Mouse (Mus musculus) megakaryocyte progenitor cell, adult 5-6 weeks (primary cell): ENCODE results near the gene Ddb1. TPM values are rescaled to one million over a fixed set of nuclear protein-coding genes. Genes with fewer than 3 reads are reported as not detected.

ENCODE experiments used
- ATAC-seq: replicated peaks from 2 replicates; pipeline ENCODE4 v1.8.0; 2016; ENCODE audit warnings: mild to moderate bottlenecking, moderate TSS enrichment, inconsistent platforms; ENCODE audit not compliant: poor library complexity
- total RNA-seq, 2 experiments: library from RNA; stranded (forward) in 1 of 2; stranded (reverse) in 1 of 2; fragments of 157-497, 149-512 nt in 1 of 2; fragments of 200-1000 nt in 1 of 2; gene quantifications; 2 replicates each; pipeline versions ENCODE4 v1.2.3 to v1.2.4; 2015 to 2017

The Ddb1 gene
- total RNA-seq, 2 experiments from 2014 or later, result 114 to 343 TPM

DNA sequence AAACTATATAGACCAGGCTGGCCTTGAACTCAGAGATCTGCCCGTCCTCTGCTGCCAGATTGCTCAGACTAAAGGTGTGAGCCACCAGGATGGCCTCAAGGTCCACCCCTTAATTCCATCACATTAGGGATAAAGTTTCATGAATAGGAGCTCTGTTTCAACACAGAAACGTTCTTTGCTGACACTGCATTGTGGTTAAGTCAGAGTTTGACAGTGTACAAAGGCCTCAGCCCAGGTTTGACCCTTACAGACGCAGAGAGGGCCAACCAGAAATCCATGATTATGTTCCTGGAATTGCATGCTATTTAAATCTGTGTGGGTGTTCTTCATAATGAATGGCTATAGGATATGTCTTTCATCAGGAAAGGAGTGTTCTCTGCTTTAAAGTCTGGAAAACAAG, 14.8 kb upstream of the Ddb1 start:
- ATAC-seq, result no peak

GRCm38 (mm10) chr19:10591659-10592377, 13.3 kb upstream of the Ddb1 start:
- no peak for ATAC-seq

DNA sequence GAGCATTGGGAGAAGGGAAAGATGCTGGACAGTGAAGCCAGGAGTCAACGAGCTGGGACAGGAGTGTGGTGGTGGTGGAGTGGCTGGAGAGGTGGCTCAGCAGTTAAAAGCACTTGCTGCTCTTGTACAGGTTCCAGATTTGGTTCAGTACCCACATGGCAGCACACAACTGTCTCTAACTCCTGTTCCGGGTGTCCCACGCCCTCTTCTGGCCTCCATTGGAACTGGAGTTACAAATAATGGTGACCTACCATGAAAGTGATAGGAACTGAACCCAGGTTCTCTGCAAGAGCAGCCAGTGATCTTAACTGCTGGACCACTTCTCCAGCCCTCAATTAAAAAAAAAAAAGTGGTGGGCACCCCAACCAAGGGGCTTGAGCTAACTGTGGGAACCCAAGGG, 6.9 kb upstream of the Ddb1 start:
- peak; percentile 71 for ATAC-seq

DNA sequence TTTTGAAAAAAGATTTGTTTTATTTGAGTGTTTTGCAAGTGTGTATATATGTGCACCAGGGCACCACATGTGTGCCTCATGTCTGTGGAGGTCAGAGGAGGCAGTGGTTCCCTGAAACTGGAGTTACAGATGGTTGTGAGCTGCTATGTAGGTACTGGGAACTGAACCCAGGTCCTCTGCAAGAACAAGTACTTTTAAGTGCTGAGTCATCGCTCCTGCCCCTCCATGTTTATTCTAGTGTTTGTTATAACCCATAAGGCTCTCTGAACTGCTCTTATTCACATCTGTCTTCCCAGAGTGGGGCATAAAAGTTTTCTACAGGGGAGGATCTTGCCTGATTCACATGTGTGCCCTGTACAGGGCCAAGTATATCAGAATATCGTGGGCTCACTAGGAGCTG, 5.5 kb upstream of the Ddb1 start:
- ATAC-seq, result no peak

- ATAC-seq, result 0 out of 2 replicates have a peak, but pooled peaks have one; percentile 1
Measured at GRCm38 (mm10) chr19:10602247-10602769, 2.8 kb upstream of the Ddb1 start.

DNA sequence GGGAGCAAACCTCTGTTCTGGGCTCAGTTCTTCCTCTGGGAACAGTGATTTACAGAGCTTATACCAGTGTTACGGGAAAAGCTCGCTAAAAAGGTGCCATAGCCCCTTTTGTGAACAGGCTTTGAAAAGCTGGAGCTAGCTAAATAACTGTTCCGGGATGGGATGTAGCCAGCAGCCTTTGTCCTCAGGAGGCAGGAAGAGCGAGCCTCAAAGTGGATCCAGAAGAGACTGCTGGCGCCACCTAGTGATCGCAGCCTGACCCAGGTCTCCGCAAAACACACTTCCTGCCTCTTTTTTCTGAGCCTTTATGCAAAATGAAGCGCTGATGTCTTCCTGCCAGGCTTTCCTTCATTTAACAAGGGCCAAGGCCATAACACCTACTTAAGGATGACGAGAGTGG, 2.3 kb upstream of the Ddb1 start:
- peak; percentile 59 for ATAC-seq

DNA sequence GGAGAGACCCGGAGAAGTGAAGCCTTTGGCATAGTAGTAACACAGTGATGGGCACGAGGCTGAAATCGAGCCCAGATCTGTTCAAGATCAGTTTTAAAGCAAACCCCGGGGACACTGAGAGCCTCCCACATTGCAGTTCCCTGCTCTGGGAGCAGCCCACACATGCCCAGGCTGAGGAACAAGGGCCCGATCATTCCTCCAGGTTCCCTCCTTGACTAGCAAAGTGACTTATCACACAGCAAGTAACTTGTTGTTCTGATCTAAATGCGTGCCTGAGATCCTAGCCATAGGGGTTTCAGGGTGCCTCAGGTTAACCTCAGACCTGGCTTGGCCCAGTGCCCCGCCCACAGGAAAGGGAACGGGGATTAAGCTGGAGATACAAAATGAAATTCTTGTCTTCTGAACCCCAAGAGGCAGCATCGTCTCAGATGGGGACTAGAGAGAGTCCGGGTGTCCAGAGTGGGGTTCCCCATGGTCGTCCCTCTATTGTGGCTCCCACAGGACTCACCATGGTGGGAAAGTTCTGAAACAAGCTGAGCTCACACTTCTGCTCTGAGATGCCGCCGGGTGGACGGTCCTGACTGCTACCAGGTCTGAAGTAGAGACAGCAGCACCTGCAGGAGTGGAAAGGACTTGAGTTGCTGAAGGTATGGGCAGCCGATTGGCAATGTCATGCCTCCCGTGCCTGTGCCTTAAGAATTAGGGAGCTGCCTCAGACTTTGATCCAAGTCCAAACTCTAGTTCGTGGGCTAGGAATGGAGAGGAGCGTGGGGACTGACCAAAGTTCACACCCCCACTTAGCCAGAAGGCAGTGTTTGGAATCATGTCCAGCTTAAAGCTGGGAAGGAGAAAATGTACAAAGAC, 1.2 kb upstream of the Ddb1 start:
- no peak for ATAC-seq

GRCm38 (mm10) chr19:10604534-10604933, 593 bp upstream of the Ddb1 start:
- no peak for ATAC-seq

GRCm38 (mm10) chr19:10605901-10606622, 935 bp downstream of the Ddb1 start:
- no peak for ATAC-seq

- no peak for ATAC-seq
Measured at GRCm38 (mm10) chr19:10608573-10609240, 3.6 kb downstream of the Ddb1 start.

DNA sequence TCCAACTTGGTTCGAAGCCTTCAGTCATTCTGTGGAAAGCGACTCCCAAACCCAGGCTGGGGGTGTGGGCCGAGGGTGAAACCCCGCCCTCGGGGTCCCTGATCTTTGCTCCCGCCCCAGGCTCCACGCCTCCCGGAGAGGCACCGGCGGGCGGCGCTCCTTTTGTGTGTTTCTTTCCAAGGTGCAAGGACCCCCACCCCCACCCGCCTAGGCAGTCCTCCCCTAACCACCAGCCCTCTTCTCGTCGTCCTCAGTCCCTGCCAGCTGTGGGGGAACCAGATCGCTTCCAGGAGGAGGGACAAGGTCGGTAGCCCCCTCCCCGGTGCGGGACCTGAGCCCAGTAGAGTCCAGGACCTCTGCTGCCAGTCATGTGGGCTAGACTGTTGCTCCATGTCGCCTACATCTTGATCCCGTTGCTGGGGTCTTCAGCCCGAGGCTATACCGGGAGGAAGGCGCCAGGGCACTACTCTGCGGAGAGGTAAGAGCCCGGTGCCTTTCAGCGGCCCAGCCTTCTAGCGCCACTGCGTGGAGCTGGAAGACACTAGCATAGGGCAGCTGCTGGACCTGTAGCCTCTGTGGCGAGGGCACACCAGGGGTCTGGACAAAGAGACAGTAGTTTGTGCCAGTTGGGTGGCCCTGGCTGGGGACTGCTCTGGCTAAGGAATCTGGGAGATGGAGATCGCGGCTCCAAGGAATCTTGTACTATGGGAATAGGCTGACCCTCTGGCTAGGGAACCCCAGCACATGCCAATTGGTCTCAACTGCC, 29.2 kb downstream of the Ddb1 start, which contains the start of gene Vwce:
Gene Vwce (plus strand): TSS at position 108 of the 766 bp plus-strand sequence.
- ATAC-seq, result peak; percentile 76

DNA sequence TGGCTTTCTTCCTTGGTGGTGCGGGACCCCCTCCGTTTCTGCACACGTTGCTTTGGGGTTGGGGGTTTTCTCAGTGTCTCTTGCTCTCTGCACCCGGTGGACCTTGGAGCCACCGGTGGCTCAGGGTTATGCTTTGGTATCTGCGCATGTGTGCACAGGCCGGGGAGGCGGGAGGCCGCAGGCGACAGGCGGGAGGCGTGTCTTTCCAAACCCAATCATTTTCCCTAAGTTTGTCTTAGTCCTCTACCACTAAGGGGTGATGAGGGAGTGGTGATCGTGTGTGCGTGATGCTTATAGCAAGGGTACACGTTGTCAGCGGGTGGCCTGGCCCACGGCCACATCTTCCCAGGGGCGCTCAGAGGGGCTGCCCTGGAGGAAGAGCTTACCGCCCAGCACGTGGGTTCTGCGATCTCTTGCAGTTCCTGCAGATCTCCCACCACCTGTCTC, 29.8 kb downstream of the Ddb1 start:
- peak; percentile 77 for ATAC-seq

DNA sequence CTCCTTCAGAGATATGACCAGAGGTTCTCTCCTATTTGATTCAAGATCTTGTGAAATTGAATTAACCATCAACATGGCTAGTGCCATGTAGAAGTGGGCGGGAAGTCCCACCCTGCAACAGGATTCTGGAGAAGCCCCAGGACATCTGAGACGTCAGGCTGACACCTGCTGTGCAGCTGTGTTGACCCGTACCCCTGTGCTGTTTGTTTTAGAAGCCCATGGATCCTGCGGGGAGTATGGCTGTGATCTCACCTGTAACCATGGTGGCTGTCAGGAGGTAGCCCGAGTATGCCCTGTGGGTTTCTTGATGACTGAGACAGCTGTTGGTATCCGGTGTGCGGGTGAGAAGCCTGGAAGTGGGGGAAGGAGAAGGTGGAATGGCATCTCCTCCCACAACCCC, 32.7 kb downstream of the Ddb1 start:
- ATAC-seq, result no peak

DNA sequence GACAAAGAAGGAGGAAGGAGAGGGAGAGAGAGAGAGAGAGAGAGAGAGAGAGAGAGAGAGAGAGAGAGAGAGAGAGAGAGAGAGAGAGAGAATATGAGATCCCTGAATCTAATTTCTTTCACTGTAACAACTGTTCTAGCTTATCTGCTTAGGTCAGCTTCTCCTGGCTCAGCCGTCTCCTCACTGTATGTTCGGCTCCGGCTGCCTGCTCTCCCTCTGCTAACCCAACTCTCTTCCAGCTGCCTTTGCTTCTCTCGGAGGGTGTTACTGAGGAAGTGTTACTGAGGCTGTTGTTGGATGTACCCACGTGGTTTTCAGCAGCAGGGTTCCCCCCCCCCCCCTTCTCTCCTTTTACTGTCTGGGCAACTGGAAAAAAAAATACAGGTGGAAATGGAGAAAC, 35.0 kb downstream of the Ddb1 start:
- peak; percentile 89 for ATAC-seq

DNA sequence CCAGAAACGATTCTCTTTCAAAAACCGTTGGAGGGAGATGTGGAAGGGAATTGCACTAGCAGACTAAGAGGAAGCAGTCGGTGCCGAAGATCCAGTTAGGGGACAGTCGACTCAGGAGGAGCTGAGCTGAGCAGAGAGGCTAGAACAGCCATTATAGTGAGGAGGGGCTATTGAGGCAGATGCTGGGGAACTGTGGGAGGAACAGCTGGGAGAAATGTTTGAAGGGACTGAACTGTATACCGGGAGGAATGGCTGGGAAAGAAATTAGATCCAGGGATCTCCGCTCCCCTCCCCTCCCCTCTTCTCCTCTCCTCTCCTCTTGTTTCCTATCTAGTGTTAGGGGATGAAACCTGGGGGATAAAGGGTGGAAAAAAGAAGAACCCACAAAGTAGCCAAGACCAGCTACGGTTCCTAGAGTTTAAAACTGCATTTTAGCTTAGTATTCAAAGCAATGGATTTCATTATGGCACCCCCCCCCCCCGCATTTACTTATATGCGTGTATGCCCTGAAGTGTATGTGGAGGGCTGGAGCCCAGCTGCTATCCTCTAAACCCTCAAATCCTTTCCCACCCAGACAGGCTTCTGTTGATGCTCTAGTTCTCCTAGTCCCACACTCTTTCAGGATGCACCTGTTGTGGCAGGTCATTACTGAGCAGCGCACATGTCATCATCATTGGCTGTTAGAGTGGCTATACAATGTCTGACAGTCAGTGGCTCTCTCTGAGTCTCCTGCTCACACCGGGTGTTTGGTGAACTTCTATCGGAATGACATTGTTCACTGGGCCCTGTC, 35.7 kb downstream of the Ddb1 start:
- ATAC-seq, result no peak

- no peak for ATAC-seq
Measured at GRCm38 (mm10) chr19:10645616-10646015, 40.5 kb downstream of the Ddb1 start.

- no peak for ATAC-seq
Measured at GRCm38 (mm10) chr19:10648156-10648555, 43.0 kb downstream of the Ddb1 start.

DNA sequence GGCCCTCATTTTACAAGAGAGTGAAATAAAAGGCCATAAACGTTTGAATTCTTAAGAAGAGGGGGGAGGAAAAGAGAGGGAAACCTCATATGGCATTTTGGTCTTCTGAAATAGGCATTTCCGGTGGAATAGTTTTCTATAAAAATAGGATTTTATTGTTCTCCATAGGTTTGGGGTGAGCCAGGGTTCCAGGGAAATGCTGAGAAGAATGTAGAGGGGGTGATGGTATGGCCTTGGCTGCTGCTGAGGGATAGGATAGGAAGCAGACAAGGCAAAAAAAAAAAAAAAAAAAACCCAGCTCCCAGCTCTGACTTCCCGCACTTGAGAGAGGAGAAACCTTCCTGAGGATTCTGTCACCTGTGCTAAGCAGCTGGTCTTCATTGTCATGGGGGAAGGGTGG, 50.9 kb downstream of the Ddb1 start:
- ATAC-seq, result no peak

GRCm38 (mm10) chr19:10657742-10658141, 52.6 kb downstream of the Ddb1 start:
- ATAC-seq, result no peak
